Mouse (Mus musculus) forebrain, postnatal 0 days (tissue): ENCODE measurements around the gene Zdhhc1. TPM values are rescaled to one million over a fixed set of nuclear protein-coding genes. Genes with fewer than 3 reads are reported as not detected.
A peak's percentile ranks its signal among the peaks of the same experiment; 100 is the strongest.

Source experiments
- ATAC-seq: fragments of 200-750 bp; cut with Nextera tagmentation; 2 replicates; pipeline ENCODE4 v1.8.0; 2017; ENCODE audit warnings: mild to moderate bottlenecking, moderate library complexity
- DNase-seq: peaks from one replicate; pipeline ENCODE4 v3.0.0-alpha.2; 2015
- H3K27ac ChIP-seq: fragments of 300-500 bp; sonication (generic); 2 replicates; pipeline ENCODE4 v1.5.1; 2014; ENCODE audit warnings: low read depth, mild to moderate bottlenecking, antibody characterized with exemption, low read length, moderate library complexity, mixed read lengths
- H3K27me3 ChIP-seq: fragments of 300-500 bp; sonication (generic); 2 replicates; pipeline ENCODE4 v1.6.1; 2014; ENCODE audit warnings: mild to moderate bottlenecking, low read length, mixed read lengths; ENCODE audit not compliant: insufficient read depth
- H3K36me3 ChIP-seq: fragments of 300-500 bp; sonication (generic); 2 replicates; pipeline ENCODE4 v1.6.1; 2014; ENCODE audit warnings: mild to moderate bottlenecking, moderate library complexity; ENCODE audit not compliant: insufficient read depth
- H3K4me1 ChIP-seq: fragments of 300-500 bp; sonication (generic); 2 replicates; pipeline ENCODE4 v1.6.1; 2014; ENCODE audit warnings: antibody characterized with exemption; ENCODE audit not compliant: insufficient read depth
- H3K4me2 ChIP-seq: fragments of 300-500 bp; sonication (generic); 2 replicates; pipeline ENCODE4 v1.6.1; 2014; ENCODE audit warnings: low read depth, mild to moderate bottlenecking, moderate library complexity
- H3K4me3 ChIP-seq: fragments of 300-500 bp; sonication (generic); 2 replicates; pipeline ENCODE4 v1.5.1; 2014; ENCODE audit warnings: low read depth, low read length, mixed read lengths
- H3K9ac ChIP-seq: fragments of 300-500 bp; sonication (generic); 2 replicates; pipeline ENCODE4 v1.6.1; 2014; ENCODE audit warnings: mild to moderate bottlenecking
- H3K9me3 ChIP-seq: fragments of 300-500 bp; sonication (generic); 2 replicates; pipeline ENCODE4 v1.6.1; 2016; ENCODE audit warnings: low read length
- CTCF ChIP-seq: sonication (generic); IDR thresholded peaks from 2 replicates; pipeline ENCODE4 v1.5.1; 2016; ENCODE audit warnings: antibody characterized with exemption, control low read depth, low read depth
- WGBS: fragments of 180-500 bp; shearing (Covaris S2); extraction: QIAGEN DNeasy Blood & Tissue Kit; methylation state at CpG from one replicate; pipeline ENCODE4 v1.1.7; 2014; 5-methylcytosine and 5-hydroxymethylcytosine counted together
- polyA plus RNA-seq: library from polyadenylated mRNA; unstranded; fragments of >200 nt; fragmentation: Nextera tagmentation; extraction: Ambion mirVana; gene quantifications from 2 replicates; pipeline ENCODE4 v1.2.1, GENCODE M21; 2015
- total RNA-seq: library from RNA; depleted of rRNA; stranded (reverse); fragments of >200 nt; gene quantifications from 2 replicates; pipeline ENCODE4 v1.2.3, GENCODE M21; 2014; rRNA removed

Zdhhc1 gene
- total RNA-seq (22.9 and 30.4 TPM in 2 replicates), polyA plus RNA-seq (16.2 and 22.7 TPM in 2 replicates)

DNA sequence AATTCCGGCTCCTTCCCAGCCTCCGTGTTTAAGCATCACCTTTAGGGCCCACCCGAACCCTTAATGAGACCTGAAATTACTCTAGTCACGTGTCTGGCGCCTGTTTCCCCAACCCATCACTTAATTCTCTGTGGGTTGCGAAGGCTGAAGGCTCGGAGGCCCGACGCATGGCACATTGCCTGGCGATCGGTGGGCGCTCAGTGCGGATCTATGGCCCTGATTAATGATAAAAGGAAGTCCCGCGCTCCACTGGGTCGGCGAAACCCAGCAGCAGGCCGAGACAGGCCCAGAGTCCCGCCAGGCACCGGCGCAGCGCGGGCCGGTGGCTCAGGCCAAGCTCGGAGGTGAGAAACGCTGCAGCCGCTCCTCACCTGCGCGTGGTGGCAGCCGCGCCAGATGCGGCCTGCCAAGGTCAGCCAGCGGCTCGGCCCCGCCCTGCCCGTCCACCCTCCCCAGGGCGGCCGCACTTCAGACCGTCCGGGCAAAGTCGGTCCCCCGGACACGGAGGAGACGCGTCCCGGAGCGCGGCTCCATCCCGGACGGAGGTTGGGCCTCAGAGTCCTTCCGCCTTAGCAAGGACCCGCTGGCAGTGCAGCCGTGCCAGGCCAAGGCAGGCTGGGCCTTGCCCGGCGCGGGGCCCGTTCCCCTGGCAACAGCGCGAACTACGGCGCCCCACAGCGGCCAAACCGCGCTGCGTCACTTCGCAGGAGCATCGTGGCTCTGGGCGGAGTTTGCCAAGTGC lies at the start of gene Zdhhc1:
Zdhhc1 (minus strand) TSS at position 464 of the 742 bp plus-strand sequence.
- ATAC-seq (peak; percentile 90), DNase-seq (peak; percentile 89)
- under 1% methylated on average over 66 of the region's 68 CpGs for WGBS
- peak within 1 kb of the TSS; percentile 69 for H3K27ac ChIP-seq
- H3K4me1 ChIP-seq: peaks cover 16% of the 10 kb centered on the region
- no peaks in the 10 kb centered on the region for H3K36me3 ChIP-seq
- H3K27me3 ChIP-seq: no peaks in the 10 kb centered on the region
- peak within 1 kb of the TSS; percentile 76 for H3K9ac ChIP-seq
- no peaks in the 10 kb centered on the region for H3K9me3 ChIP-seq
- TF ChIP-seq CTCF: peak; percentile 70
- H3K4me2 ChIP-seq: peak within 1 kb of the TSS; percentile 98
- H3K4me3 ChIP-seq: peak within 1 kb of the TSS; percentile 57

DNA sequence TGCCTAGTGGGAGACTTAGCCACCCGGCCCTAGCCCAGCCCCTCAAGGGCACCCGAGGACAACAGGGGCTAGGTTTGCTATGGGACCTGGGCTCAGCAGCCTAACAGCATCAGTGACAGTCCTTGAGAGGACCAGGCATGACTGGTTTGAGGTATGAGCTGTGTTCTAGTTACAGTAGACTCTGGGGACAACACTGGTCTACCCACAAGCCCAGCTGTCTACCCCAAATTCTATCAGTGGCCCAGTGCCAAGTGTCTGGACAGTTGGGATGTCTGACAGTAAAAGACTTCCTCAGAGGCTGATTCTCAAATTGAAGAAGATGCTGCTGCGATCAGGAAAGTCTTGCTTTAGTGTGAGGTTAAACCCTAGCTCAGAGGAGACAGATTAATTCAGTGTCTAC lies 48.5 kb upstream of the Zdhhc1 start:
- ATAC-seq: no peak
- Histone ChIP-seq H3K27ac (no peak overlapping the region), H3K4me3 (no peak overlapping the region), H3K27me3 (no peaks in the 10 kb centered on the region), H3K9me3 (no peaks in the 10 kb centered on the region), H3K4me2 (no peak overlapping the region), H3K9ac (no peak overlapping the region), H3K4me1 (no peaks in the 10 kb centered on the region), H3K36me3 (peaks cover 9% of the 10 kb centered on the region)
- no peak for DNase-seq
- WGBS: 82% methylated on average over 3 of the region's 3 CpGs
- no peak for TF ChIP-seq CTCF

DNA sequence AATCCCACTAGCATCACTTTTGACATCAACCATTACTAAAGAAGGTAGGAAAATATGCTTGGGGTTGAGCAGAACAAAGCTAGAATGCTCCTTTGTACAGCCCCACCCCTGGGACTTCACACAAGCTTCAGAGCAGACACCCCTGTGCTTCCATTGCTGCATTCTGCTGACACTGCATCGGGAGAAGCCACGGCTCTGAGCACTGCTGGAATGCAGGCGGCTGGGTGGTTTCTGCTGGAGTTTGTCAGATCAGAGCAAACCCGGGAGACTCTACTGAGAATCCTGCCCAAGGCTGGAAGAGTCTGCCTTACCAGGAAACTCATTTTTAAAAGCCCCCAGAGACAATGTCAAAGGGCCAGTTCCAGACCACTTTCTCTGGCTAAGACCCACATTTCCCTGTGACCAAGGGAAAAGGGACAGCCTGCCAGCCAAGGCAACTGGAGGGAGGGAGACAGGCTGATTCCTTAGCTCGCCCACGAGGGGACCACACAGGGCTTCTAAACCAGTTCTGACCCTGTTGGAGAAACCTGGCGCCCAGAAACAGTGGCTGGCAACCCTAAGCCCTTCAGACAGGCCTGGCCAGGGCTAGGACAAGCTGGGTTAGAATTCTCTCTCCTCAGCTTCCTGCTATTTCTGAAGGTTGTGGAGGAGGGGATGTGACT lies 48.0 kb upstream of the Zdhhc1 start:
- Histone ChIP-seq H3K36me3 (peaks cover 9% of the 10 kb centered on the region), H3K4me1 (no peaks in the 10 kb centered on the region), H3K9ac (no peak overlapping the region), H3K27me3 (no peaks in the 10 kb centered on the region), H3K4me2 (no peak overlapping the region), H3K27ac (peak overlapping the region; percentile 4; the same call in 1 of the 2 replicates), H3K4me3 (no peak overlapping the region), H3K9me3 (no peaks in the 10 kb centered on the region)
- WGBS: 65% methylated on average over 7 of the region's 7 CpGs
- no peak for TF ChIP-seq CTCF
- DNase-seq (no peak), ATAC-seq (peak; percentile 59)

- Histone ChIP-seq H3K4me2 (no peak overlapping the region), H3K27me3 (no peaks in the 10 kb centered on the region), H3K9me3 (no peaks in the 10 kb centered on the region), H3K4me3 (no peak overlapping the region), H3K4me1 (no peaks in the 10 kb centered on the region), H3K27ac (no peak overlapping the region), H3K36me3 (peaks cover 16% of the 10 kb centered on the region), H3K9ac (no peak overlapping the region)
- ATAC-seq (no peak), DNase-seq (no peak)
- whole genome bisulfite sequencing: 58% methylated on average over 1 of the region's 1 CpGs
- TF ChIP-seq CTCF: no peak
Measured at GRCm38 (mm10) chr8:105543703-105544102, 47.0 kb upstream of the Zdhhc1 start.

DNA sequence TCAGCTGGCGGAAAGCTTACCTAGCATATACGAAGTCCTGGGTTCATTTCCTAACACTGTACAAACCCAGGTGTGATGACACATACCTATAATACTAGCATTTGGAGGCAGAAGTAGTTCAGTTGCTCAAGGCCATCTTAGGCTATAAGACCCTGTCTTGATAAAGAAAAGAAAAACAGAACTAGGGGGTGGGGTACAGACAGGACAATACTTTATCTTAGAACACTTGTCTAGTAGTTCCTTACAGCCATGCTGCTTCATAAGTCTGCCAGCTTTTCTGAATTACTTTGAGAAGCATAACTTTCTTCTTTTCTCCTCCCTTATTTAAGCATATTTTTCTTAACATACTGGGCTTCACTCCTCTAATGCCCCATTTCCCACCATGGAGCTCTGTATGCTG lies 46.1 kb upstream of the Zdhhc1 start:
- Histone ChIP-seq H3K27ac (no peak overlapping the region), H3K27me3 (no peaks in the 10 kb centered on the region), H3K9ac (no peak overlapping the region), H3K4me3 (no peak overlapping the region), H3K9me3 (no peaks in the 10 kb centered on the region), H3K4me2 (no peak overlapping the region), H3K36me3 (peaks cover 25% of the 10 kb centered on the region), H3K4me1 (no peaks in the 10 kb centered on the region)
- ATAC-seq (no peak), DNase-seq (no peak)
- no peak for TF ChIP-seq CTCF
- 97% methylated on average over 2 of the region's 2 CpGs for WGBS

GRCm38 (mm10) chr8:105542032-105542656 lies 45.4 kb upstream of the Zdhhc1 start:
- TF ChIP-seq CTCF: no peak
- Histone ChIP-seq H3K9me3 (no peaks in the 10 kb centered on the region), H3K4me1 (no peaks in the 10 kb centered on the region), H3K36me3 (peaks cover 31% of the 10 kb centered on the region), H3K27ac (no peak overlapping the region), H3K4me2 (no peak overlapping the region), H3K27me3 (no peaks in the 10 kb centered on the region), H3K4me3 (no peak overlapping the region), H3K9ac (no peak overlapping the region)
- ATAC-seq (no peak), DNase-seq (no peak)
- WGBS: 85% methylated on average over 3 of the region's 3 CpGs

DNA sequence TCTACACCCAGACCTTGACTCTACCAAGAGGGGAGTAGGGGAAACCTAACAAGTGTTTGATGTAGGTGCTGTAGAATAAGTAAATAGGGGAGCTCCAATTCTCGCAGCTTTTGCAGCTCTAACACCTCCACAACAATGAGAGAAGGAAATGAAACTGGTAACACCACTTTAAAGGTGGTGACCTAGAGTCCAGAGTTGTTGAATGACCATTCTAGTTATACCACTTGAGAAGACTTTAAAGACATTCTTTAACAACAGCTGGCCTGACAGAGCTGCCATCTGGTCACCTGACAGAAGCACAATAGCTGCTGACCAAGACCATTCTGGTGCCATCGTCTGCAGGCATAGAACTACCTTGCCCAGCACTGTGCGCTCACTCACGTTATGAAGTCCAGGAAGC lies 42.2 kb upstream of the Zdhhc1 start:
- 90% methylated on average over 4 of the region's 4 CpGs for WGBS
- Histone ChIP-seq H3K4me3 (no peak overlapping the region), H3K27ac (no peak overlapping the region), H3K4me2 (no peak overlapping the region), H3K9me3 (no peaks in the 10 kb centered on the region), H3K4me1 (no peaks in the 10 kb centered on the region), H3K27me3 (no peaks in the 10 kb centered on the region), H3K36me3 (peaks cover 39% of the 10 kb centered on the region), H3K9ac (no peak overlapping the region)
- DNase-seq (no peak), ATAC-seq (no peak)
- TF ChIP-seq CTCF: no peak
